Mouse (Mus musculus): ENCODE measurements around the gene Emc6.
A peak's percentile ranks its signal among the peaks of the same experiment; 100 is the strongest.

- TF ChIP-seq CTCF (IDR thresholded peaks at IDR 0.05; ENCODE audit: low read depth) (peak; percentile 71), EP300 (IDR thresholded peaks at IDR 0.05; ENCODE audit: low read depth) (no peak)
These were observed 7.6 kb downstream of the Emc6 start for GRCm38 (mm10) chr11:73169231-73169630.

All from heart, postnatal 0 days (tissue).